Mouse (Mus musculus): Measurements from ENCODE around the gene Hmga2. TPM values are rescaled to one million over a fixed set of nuclear protein-coding genes. Genes with fewer than 3 reads are reported as not detected.

The Hmga2 gene
- polyA plus RNA-seq, 1 experiment from 2014 or later = 11.1 TPM

DNA sequence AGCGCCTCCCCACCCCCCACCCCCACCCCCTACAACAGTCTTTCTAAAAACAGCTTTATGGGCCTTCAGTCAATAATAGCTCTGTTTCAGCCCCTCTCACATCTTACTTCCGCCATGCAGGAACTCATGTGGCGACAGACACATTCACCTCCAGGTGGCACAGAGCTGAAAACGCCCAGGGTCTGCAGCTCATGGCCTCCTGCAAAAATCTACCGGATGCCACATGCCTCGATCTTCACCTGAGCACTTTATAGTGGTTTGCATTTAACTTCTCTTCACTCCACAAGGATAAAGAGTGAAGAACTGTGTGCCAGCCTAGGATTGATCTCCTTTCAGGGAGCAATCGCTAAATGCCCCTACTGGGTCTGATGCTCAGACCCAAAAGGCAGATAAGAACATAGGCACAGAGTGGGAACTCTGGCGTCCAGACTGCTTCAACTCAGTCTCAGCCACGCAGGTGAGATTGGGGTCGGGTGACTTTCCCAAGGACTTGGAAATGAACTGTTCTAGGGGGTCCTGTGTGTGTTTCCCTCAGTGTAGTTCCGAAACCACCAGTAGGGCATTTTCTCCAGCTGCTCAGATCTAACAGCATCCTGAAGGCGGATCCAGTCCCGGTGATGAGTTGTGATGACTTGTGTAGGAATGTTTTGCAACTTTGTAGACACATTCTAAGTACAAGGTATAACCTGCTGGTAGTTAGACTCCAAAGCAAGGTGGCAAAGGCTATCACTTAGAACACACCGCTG, 84.1 kb downstream of the Hmga2 start:
- H3K4me1 ChIP-seq = peaks cover 12% of the 10 kb centered on the region; the same call in 1 of the 2 replicates
- H3K27ac ChIP-seq (replicated peaks) = no peak overlapping the region
- H3K36me3 ChIP-seq = no peaks in the 10 kb centered on the region
- WGBS = 48% methylated on average over 14 of the region's 14 CpGs
- H3K4me2 ChIP-seq (replicated peaks) = no peak overlapping the region
- no peaks in the 10 kb centered on the region for H3K9me3 ChIP-seq (replicated peaks)
- H3K27me3 ChIP-seq = no peaks in the 10 kb centered on the region
- H3K9ac ChIP-seq = no peak overlapping the region
- H3K4me3 ChIP-seq (replicated peaks) = no peak overlapping the region
- ATAC-seq (ENCODE audit: insufficient number of reproducible peaks, low FRiP score, low TSS enrichment, low read depth) = no peak

DNA sequence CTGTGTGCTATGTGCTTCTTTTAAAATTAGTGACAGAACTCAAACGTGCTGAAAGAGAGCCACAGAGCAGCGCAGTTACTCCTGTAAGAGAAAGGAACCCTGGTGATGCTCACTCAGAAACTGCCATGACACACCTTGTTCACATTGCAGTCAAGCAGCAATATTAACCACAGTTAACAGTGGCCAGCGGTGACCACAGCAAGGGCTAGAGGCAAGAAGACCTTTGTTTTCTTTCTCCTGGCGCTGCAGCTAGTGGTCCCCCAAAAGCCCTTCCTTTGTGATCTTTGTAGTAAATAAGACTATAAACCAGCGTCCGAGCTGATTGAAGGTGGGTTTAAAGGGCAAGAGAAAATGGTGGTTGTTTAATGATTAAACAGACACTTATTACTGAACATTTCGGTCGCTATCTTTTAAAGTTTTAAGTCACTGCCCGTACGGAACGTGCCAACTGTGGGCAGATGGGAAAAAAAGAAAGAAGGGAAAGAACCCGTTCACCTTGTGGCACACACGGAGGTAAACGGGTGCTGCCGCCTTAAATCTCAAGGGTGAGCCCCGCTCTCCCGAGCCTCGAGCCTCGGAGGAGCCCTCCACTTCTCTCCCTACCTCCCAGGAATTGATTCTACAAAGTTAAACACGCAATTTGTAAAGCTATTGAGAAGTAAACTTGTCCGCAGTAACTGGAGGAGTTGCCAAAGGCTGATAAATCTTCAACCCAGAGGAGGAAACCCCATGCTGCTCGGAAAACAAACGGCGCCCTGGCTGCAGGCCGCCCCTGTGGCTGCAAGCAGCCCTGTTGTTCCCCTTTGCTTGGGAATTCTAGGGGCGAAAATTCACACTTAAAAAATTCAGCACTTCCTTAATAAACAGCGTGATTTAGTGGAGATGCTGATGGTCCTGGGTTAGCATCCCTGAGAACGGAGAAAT, 85.1 kb downstream of the Hmga2 start:
- Histone ChIP-seq H3K4me2 (replicated peaks) (no peak overlapping the region), H3K9me3 (replicated peaks) (no peaks in the 10 kb centered on the region), H3K36me3 (no peaks in the 10 kb centered on the region), H3K4me1 (peaks cover 12% of the 10 kb centered on the region; the same call in 1 of the 2 replicates), H3K9ac (no peak overlapping the region), H3K4me3 (replicated peaks) (no peak overlapping the region), H3K27me3 (no peaks in the 10 kb centered on the region), H3K27ac (replicated peaks) (no peak overlapping the region)
- ATAC-seq (ENCODE audit: insufficient number of reproducible peaks, low FRiP score, low TSS enrichment, low read depth) = no peak
- WGBS = 54% methylated on average over 28 of the region's 28 CpGs

- no peaks in the 10 kb centered on the region for H3K36me3 ChIP-seq
- no peaks in the 10 kb centered on the region for H3K27me3 ChIP-seq
- H3K4me3 ChIP-seq (replicated peaks) = no peak overlapping the region
- no peak overlapping the region for H3K27ac ChIP-seq (replicated peaks)
- 66% methylated on average over 6 of the region's 6 CpGs for WGBS
- no peak overlapping the region for H3K9ac ChIP-seq
- no peaks in the 10 kb centered on the region for H3K9me3 ChIP-seq (replicated peaks)
- no peak overlapping the region for H3K4me2 ChIP-seq (replicated peaks)
- ATAC-seq (ENCODE audit: insufficient number of reproducible peaks, low FRiP score, low TSS enrichment, low read depth) = no peak
- peaks cover 17% of the 10 kb centered on the region for H3K4me1 ChIP-seq
These were observed 86.6 kb downstream of the Hmga2 start for GRCm38 (mm10) chr10:120389707-120390106.

- Histone ChIP-seq H3K9ac (no peak overlapping the region), H3K27ac (replicated peaks) (no peak overlapping the region), H3K4me2 (replicated peaks) (no peak overlapping the region), H3K9me3 (replicated peaks) (no peaks in the 10 kb centered on the region), H3K27me3 (no peaks in the 10 kb centered on the region), H3K4me3 (replicated peaks) (no peak overlapping the region), H3K36me3 (no peaks in the 10 kb centered on the region), H3K4me1 (peaks cover 24% of the 10 kb centered on the region)
- WGBS = 61% methylated on average over 10 of the region's 10 CpGs
- ATAC-seq (ENCODE audit: insufficient number of reproducible peaks, low FRiP score, low TSS enrichment, low read depth) = no peak
These were observed 87.3 kb downstream of the Hmga2 start for GRCm38 (mm10) chr10:120388966-120389365.

GRCm38 (mm10) chr10:120388400-120388871, 87.8 kb downstream of the Hmga2 start:
- Histone ChIP-seq H3K27ac (replicated peaks) (no peak overlapping the region), H3K4me2 (replicated peaks) (no peak overlapping the region), H3K36me3 (no peaks in the 10 kb centered on the region), H3K27me3 (no peaks in the 10 kb centered on the region), H3K4me3 (replicated peaks) (no peak overlapping the region), H3K4me1 (peaks cover 29% of the 10 kb centered on the region), H3K9me3 (replicated peaks) (no peaks in the 10 kb centered on the region), H3K9ac (no peak overlapping the region)
- whole genome bisulfite sequencing = 55% methylated on average over 8 of the region's 8 CpGs
- no peak for ATAC-seq (ENCODE audit: insufficient number of reproducible peaks, low FRiP score, low TSS enrichment, low read depth)

DNA sequence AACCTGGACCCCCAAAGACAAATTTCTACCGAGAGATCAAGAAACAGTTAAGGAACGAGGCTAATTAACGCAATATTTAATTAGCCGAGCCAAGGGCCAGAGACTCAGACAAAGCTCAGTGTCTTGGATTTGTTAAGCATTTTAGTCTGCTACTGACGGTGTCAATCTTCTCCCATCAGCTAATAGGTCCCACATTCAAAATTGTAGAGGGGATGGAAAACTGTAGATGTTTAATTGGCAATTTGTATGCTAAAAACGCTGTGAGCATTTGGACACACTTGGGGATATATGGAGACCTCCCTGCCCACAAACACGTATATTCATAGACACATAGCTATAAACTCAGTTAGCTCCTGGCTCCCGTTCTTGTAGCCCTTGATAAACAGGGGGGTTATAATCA, 89.2 kb downstream of the Hmga2 start:
- no peaks in the 10 kb centered on the region for H3K36me3 ChIP-seq
- WGBS = 70% methylated on average over 8 of the region's 8 CpGs
- ATAC-seq (ENCODE audit: insufficient number of reproducible peaks, low FRiP score, low TSS enrichment, low read depth) = no peak
- H3K9ac ChIP-seq = no peak overlapping the region
- peaks cover 25% of the 10 kb centered on the region for H3K4me1 ChIP-seq
- H3K27ac ChIP-seq (replicated peaks) = no peak overlapping the region
- no peak overlapping the region for H3K4me2 ChIP-seq (replicated peaks)
- H3K27me3 ChIP-seq = no peaks in the 10 kb centered on the region
- H3K9me3 ChIP-seq (replicated peaks) = no peaks in the 10 kb centered on the region
- H3K4me3 ChIP-seq (replicated peaks) = no peak overlapping the region

- no peaks in the 10 kb centered on the region for H3K36me3 ChIP-seq
- WGBS = 51% methylated on average over 10 of the region's 10 CpGs
- H3K4me2 ChIP-seq (replicated peaks) = no peak overlapping the region
- peak overlapping the region; percentile 5; the same call in 1 of the 2 replicates for H3K27ac ChIP-seq (replicated peaks)
- H3K9ac ChIP-seq = no peak overlapping the region
- H3K9me3 ChIP-seq (replicated peaks) = no peaks in the 10 kb centered on the region
- H3K4me1 ChIP-seq = peaks cover 18% of the 10 kb centered on the region
- no peak overlapping the region for H3K4me3 ChIP-seq (replicated peaks)
- no peak for ATAC-seq (ENCODE audit: insufficient number of reproducible peaks, low FRiP score, low TSS enrichment, low read depth)
- H3K27me3 ChIP-seq = no peaks in the 10 kb centered on the region
These were observed 91.3 kb downstream of the Hmga2 start for GRCm38 (mm10) chr10:120384797-120385600.

DNA sequence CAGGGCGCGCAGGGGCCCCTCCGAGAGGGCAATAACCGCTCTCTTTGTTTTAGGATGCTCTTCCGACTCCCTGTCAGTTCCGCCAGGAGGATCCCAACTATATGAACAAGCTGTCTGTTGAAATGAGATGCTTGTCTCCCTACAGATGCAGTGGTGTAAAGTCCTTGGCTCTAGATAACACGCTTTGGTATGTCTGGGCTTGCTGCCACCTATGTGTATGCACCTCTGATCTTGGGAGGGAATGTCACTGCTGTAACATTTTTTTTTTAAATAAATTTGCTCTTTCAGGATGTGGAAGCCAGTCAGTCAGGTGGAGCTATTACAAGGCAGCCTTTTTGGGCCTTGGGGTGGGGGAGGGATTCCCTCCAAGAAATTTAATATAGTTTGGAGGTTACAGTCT, 92.2 kb downstream of the Hmga2 start:
- Histone ChIP-seq H3K9ac (no peak overlapping the region), H3K4me1 (peaks cover 18% of the 10 kb centered on the region), H3K4me3 (replicated peaks) (no peak overlapping the region), H3K27ac (replicated peaks) (0 out of 2 replicates have a peak overlapping the region, but pooled peaks have one; percentile 5), H3K4me2 (replicated peaks) (no peak overlapping the region), H3K36me3 (no peaks in the 10 kb centered on the region), H3K27me3 (no peaks in the 10 kb centered on the region), H3K9me3 (replicated peaks) (no peaks in the 10 kb centered on the region)
- WGBS = 59% methylated on average over 7 of the region's 7 CpGs
- no peak for ATAC-seq (ENCODE audit: insufficient number of reproducible peaks, low FRiP score, low TSS enrichment, low read depth)

GRCm38 (mm10) chr10:120377795-120378194, 98.5 kb downstream of the Hmga2 start:
- ATAC-seq (ENCODE audit: insufficient number of reproducible peaks, low FRiP score, low TSS enrichment, low read depth) = no peak
- peak overlapping the region; percentile 53 for H3K27ac ChIP-seq (replicated peaks)
- H3K9me3 ChIP-seq (replicated peaks) = no peaks in the 10 kb centered on the region
- peak overlapping the region; percentile 26 for H3K4me2 ChIP-seq (replicated peaks)
- 61% methylated on average over 3 of the region's 3 CpGs for WGBS
- no peaks in the 10 kb centered on the region for H3K27me3 ChIP-seq
- no peak overlapping the region for H3K9ac ChIP-seq
- H3K4me1 ChIP-seq = peaks cover 19% of the 10 kb centered on the region
- H3K4me3 ChIP-seq (replicated peaks) = no peak overlapping the region
- no peaks in the 10 kb centered on the region for H3K36me3 ChIP-seq

- no peak overlapping the region for H3K9ac ChIP-seq
- H3K4me1 ChIP-seq = peaks cover 19% of the 10 kb centered on the region
- H3K9me3 ChIP-seq (replicated peaks) = no peaks in the 10 kb centered on the region
- no peaks in the 10 kb centered on the region for H3K36me3 ChIP-seq
- peak; percentile 84 for ATAC-seq (ENCODE audit: insufficient number of reproducible peaks, low FRiP score, low TSS enrichment, low read depth)
- H3K27ac ChIP-seq (replicated peaks) = peak overlapping the region; percentile 53
- 14% methylated on average over 19 of the region's 19 CpGs for WGBS
- no peak overlapping the region for H3K4me3 ChIP-seq (replicated peaks)
- peak overlapping the region; percentile 26 for H3K4me2 ChIP-seq (replicated peaks)
- no peaks in the 10 kb centered on the region for H3K27me3 ChIP-seq
These were observed 98.9 kb downstream of the Hmga2 start for GRCm38 (mm10) chr10:120377327-120377752.

GRCm38 (mm10) chr10:120375438-120375837, 100.8 kb downstream of the Hmga2 start:
- Histone ChIP-seq H3K27me3 (no peaks in the 10 kb centered on the region), H3K4me2 (replicated peaks) (no peak overlapping the region), H3K9ac (no peak overlapping the region), H3K4me3 (replicated peaks) (no peak overlapping the region), H3K27ac (replicated peaks) (no peak overlapping the region), H3K9me3 (replicated peaks) (no peaks in the 10 kb centered on the region), H3K4me1 (peaks cover 22% of the 10 kb centered on the region), H3K36me3 (no peaks in the 10 kb centered on the region)
- WGBS = 82% methylated on average over 14 of the region's 14 CpGs
- ATAC-seq (ENCODE audit: insufficient number of reproducible peaks, low FRiP score, low TSS enrichment, low read depth) = no peak

Measured in embryonic facial prominence, embryonic 15.5 days (tissue).